Mouse (Mus musculus) left cerebral cortex, adult 11 months (tissue): Measurements from ENCODE around the gene Jchain.

Experiments used
- DNase-seq: peaks from one replicate; pipeline ENCODE4 v3.0.0; 2022; ENCODE audit warnings: low spot score

The Jchain gene

DNA sequence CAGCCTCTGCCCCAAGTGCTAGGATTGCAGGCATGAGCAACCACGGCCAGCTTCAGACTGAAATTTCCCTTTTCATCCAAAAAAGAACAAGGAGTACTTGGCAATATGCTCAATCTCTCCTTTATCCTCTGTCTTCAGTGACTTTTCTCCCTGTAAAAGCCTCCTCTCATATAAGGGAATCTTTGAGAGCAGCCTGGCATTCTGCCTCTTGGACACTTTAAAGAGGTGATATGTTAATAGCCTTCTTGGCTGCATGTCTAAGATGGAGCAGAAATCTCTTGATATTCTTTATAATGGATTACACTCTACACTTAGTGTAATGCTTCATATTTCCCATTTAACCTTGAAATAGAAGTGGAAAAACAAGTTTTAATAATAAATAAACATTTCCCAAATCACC lies 3.2 kb upstream of the Jchain start:
- DNase-seq = no peak

DNA sequence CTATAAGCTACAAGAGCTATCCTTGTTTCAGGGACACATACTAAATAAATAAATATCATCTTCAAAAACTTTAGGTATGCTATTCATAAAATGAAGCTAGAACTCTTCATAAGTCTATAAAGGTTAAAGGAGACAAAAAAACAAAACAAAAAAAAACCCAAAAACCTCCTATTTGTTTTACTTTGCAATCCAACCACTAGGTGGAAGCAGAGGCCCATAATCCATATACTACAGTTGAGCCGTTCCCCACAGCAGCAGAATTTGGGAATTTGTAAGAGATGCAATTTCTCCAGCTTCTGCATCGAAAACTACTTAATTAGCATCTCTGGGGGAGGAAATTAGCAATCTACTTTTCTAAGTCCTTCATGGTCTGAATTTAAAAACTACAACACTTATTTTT lies 8.5 kb downstream of the Jchain start:
- no peak for DNase-seq

DNA sequence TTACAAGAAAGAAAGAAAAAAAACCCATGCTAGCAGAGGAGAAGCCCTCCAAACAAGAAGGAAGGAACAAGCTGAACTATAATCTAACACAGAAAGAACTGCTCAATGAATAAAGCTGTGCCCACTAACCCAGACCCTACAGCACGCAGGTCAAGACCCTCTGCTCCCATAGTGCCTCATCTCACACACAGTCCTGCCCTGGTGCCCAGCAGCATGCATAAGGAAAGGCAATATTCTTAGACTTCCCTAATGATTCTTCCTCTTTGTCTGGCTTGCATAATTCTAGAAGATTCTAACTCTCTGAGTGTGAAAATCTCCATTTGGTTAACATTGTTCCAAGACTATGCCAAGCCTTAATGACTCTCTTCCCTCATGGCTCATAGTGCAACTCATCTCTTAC lies 18.7 kb downstream of the Jchain start:
- DNase-seq = no peak

- no peak for DNase-seq
Measured at GRCm38 (mm10) chr5:88508555-88508954, 19.1 kb downstream of the Jchain start.

GRCm38 (mm10) chr5:88499781-88500180 lies 27.9 kb downstream of the Jchain start:
- DNase-seq = no peak

DNA sequence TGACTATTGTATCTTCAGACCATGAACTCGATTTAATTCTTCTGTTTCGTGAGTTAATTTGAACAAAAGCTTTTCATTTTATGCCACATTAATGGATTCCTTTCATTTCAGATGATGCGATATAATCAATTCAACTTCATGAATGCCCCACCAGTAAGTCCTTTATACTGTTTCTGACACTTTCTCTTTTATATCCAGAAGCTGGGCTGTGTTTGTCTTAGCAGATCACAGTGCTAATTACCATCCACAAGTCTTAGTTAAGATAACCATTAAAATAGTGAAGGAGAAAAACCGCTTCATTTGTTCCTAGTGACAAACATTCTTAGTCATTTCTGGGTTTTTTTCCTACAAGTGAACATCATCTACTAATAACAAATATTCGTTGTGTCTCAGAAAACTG lies 36.6 kb downstream of the Jchain start:
- no peak for DNase-seq

- DNase-seq = no peak
Measured at GRCm38 (mm10) chr5:88489004-88489403, 38.7 kb downstream of the Jchain start.

GRCm38 (mm10) chr5:88487675-88488074 lies 40.0 kb downstream of the Jchain start, which contains the start of gene Enam:
Gene Enam (plus strand): TSS chr5:88487975.
- DNase-seq = no peak
